Mouse (Mus musculus) liver, embryonic 11.5 days (tissue): ENCODE results near the gene Mt4. TPM values are rescaled to one million over a fixed set of nuclear protein-coding genes. Genes with fewer than 3 reads are reported as not detected.

Experiments used
- ATAC-seq: fragments of 200-750 bp; cut with Nextera tagmentation; replicated peaks from 2 replicates; pipeline ENCODE4 v1.8.0; 2017; ENCODE audit warnings: moderate number of reproducible peaks, mild to moderate bottlenecking, moderate TSS enrichment, moderate library complexity; ENCODE audit not compliant: low FRiP score
- DNase-seq: peaks from one replicate; pipeline ENCODE4 v3.0.0-alpha.2; 2017; ENCODE audit warnings: low spot score
- H3K27ac ChIP-seq: fragments of 300-500 bp; sonication (generic); 2 replicates; pipeline ENCODE4 v1.5.1; 2014; ENCODE audit warnings: mild to moderate bottlenecking, low read depth, low read length, control low read depth
- H3K27me3 ChIP-seq: fragments of 300-500 bp; sonication (generic); replicated peaks from 2 replicates; pipeline ENCODE4 v1.6.1; 2014; ENCODE audit warnings: low read length, mixed read lengths; ENCODE audit not compliant: control insufficient read depth, insufficient read depth
- H3K36me3 ChIP-seq: fragments of 300-500 bp; sonication (generic); 2 replicates; pipeline ENCODE4 v1.6.1; 2014; ENCODE audit warnings: mild to moderate bottlenecking, low read length, moderate library complexity, mixed read lengths; ENCODE audit not compliant: control insufficient read depth, insufficient read depth
- H3K4me1 ChIP-seq: fragments of 300-500 bp; sonication (generic); replicated peaks from 2 replicates; pipeline ENCODE4 v1.6.1; 2014; ENCODE audit warnings: low read length, mixed read lengths; ENCODE audit not compliant: control insufficient read depth, insufficient read depth
- H3K4me2 ChIP-seq: fragments of 300-500 bp; sonication (generic); 2 replicates; pipeline ENCODE4 v1.6.1; 2014; ENCODE audit warnings: mild to moderate bottlenecking, control low read depth, moderate library complexity
- H3K4me3 ChIP-seq: fragments of 300-500 bp; sonication (generic); 2 replicates; pipeline ENCODE4 v1.5.1; 2014; ENCODE audit warnings: low read depth, low read length, control low read depth
- H3K9ac ChIP-seq: fragments of 300-500 bp; sonication (generic); 2 replicates; pipeline ENCODE4 v1.6.1; 2014; ENCODE audit warnings: low read depth, low read length, control low read depth
- H3K9me3 ChIP-seq: fragments of 300-500 bp; sonication (generic); 2 replicates; pipeline ENCODE4 v1.6.1; 2016; ENCODE audit warnings: low read length, inconsistent platforms, mixed read lengths; ENCODE audit not compliant: control insufficient read depth
- WGBS: fragments of 180-500 bp; shearing (Covaris S2); extraction: QIAGEN DNeasy Blood & Tissue Kit; methylation state at CpG from one replicate; pipeline ENCODE4 v1.1.7; 2014; 5-methylcytosine and 5-hydroxymethylcytosine counted together
- polyA plus RNA-seq: library from polyadenylated mRNA; unstranded; fragments of >200 nt; fragmentation: Nextera tagmentation; extraction: Ambion mirVana; gene quantifications from 2 replicates; pipeline ENCODE4 v1.2.1, GENCODE M21; 2014

Mt4 gene
- polyA plus RNA-seq, 1 experiment from 2014 or later, result not detected

- Histone ChIP-seq H3K9ac (no peak overlapping the region), H3K4me1 (peaks cover 26% of the 10 kb centered on the region), H3K27ac (no peak overlapping the region), H3K4me2 (no peak overlapping the region), H3K36me3 (no peaks in the 10 kb centered on the region), H3K27me3 (peaks cover 9% of the 10 kb centered on the region), H3K4me3 (no peak overlapping the region), H3K9me3 (no peaks in the 10 kb centered on the region)
- ATAC-seq (no peak), DNase-seq (peak; percentile 82)
- WGBS, result 6% methylated on average over 6 of the region's 6 CpGs
These were observed 30.2 kb downstream of the Mt4 start for GRCm38 (mm10) chr8:94167244-94167643.

GRCm38 (mm10) chr8:94169547-94169946 lies 32.5 kb downstream of the Mt4 start:
- ATAC-seq (peak; percentile 42), DNase-seq (no peak)
- Histone ChIP-seq H3K4me2 (peak overlapping the region; percentile 34), H3K9me3 (no peaks in the 10 kb centered on the region), H3K27me3 (peaks cover 18% of the 10 kb centered on the region), H3K36me3 (no peaks in the 10 kb centered on the region), H3K4me3 (no peak overlapping the region), H3K4me1 (peaks cover 26% of the 10 kb centered on the region), H3K9ac (peak overlapping the region; percentile 12; the same call in 1 of the 2 replicates), H3K27ac (peak overlapping the region; percentile 30; the same call in 1 of the 2 replicates)
- WGBS, result 57% methylated on average over 5 of the region's 5 CpGs

GRCm38 (mm10) chr8:94171321-94171755 lies 34.3 kb downstream of the Mt4 start:
- Histone ChIP-seq H3K36me3 (no peaks in the 10 kb centered on the region), H3K4me3 (peak overlapping the region; percentile 74), H3K9ac (peak overlapping the region; percentile 95), H3K4me1 (peaks cover 26% of the 10 kb centered on the region), H3K27me3 (peaks cover 24% of the 10 kb centered on the region), H3K27ac (peak overlapping the region; percentile 92), H3K9me3 (no peaks in the 10 kb centered on the region), H3K4me2 (peak overlapping the region; percentile 93)
- WGBS, result 48% methylated on average over 10 of the region's 10 CpGs
- no peak for ATAC-seq
- no peak for DNase-seq

- peak within 1 kb of the TSS; percentile 95 for H3K9ac ChIP-seq
- H3K27ac ChIP-seq, result peak within 1 kb of the TSS; percentile 96
- peak; percentile 86 for DNase-seq
- no peaks in the 10 kb centered on the region for H3K36me3 ChIP-seq
- 2% methylated on average over 56 of the region's 56 CpGs for WGBS
- no peaks in the 10 kb centered on the region for H3K9me3 ChIP-seq
- H3K4me1 ChIP-seq, result peaks cover 26% of the 10 kb centered on the region
- H3K27me3 ChIP-seq, result peaks cover 24% of the 10 kb centered on the region
- peak within 1 kb of the TSS; percentile 93 for H3K4me2 ChIP-seq
- H3K4me3 ChIP-seq, result peak within 1 kb of the TSS; percentile 74
- peak; percentile 90 for ATAC-seq
These were observed 35.2 kb downstream of the Mt4 start, which contains the start of gene Mt2 for GRCm38 (mm10) chr8:94172075-94172808. Gene Mt2 (plus strand): TSS chr8:94172664.

- H3K4me3 ChIP-seq, result peak overlapping the region; percentile 74
- no peaks in the 10 kb centered on the region for H3K9me3 ChIP-seq
- peaks cover 28% of the 10 kb centered on the region for H3K4me1 ChIP-seq
- DNase-seq, result peak; percentile 67
- peak overlapping the region; percentile 95 for H3K9ac ChIP-seq
- ATAC-seq, result peak; percentile 18
- H3K27ac ChIP-seq, result peak overlapping the region; percentile 96
- no peaks in the 10 kb centered on the region for H3K36me3 ChIP-seq
- 3% methylated on average over 39 of the region's 39 CpGs for WGBS
- H3K27me3 ChIP-seq, result peaks cover 24% of the 10 kb centered on the region
- H3K4me2 ChIP-seq, result peak overlapping the region; percentile 93
These were observed 36.1 kb downstream of the Mt4 start for GRCm38 (mm10) chr8:94172809-94173732.

GRCm38 (mm10) chr8:94173848-94174403 lies 36.9 kb downstream of the Mt4 start:
- no peak for DNase-seq

GRCm38 (mm10) chr8:94174619-94175213 lies 37.7 kb downstream of the Mt4 start:
- Histone ChIP-seq H3K4me3 (peak overlapping the region; percentile 74; the same call in 1 of the 2 replicates), H3K4me1 (peaks cover 21% of the 10 kb centered on the region), H3K9ac (peak overlapping the region; percentile 15), H3K36me3 (no peaks in the 10 kb centered on the region), H3K9me3 (no peaks in the 10 kb centered on the region), H3K27me3 (peaks cover 24% of the 10 kb centered on the region), H3K27ac (no peak overlapping the region), H3K4me2 (peak overlapping the region; percentile 93)
- WGBS, result 40% methylated on average over 7 of the region's 7 CpGs
- ATAC-seq (no peak), DNase-seq (no peak)

More at GRCm38 (mm10) chr8:94173848-94174403, 36.9 kb downstream of the Mt4 start:
- Histone ChIP-seq H3K27me3 (peaks cover 24% of the 10 kb centered on the region), H3K36me3 (no peaks in the 10 kb centered on the region), H3K4me3 (peak overlapping the region; percentile 74), H3K27ac (peak overlapping the region; percentile 96; the same call in 1 of the 2 replicates), H3K9me3 (no peaks in the 10 kb centered on the region), H3K9ac (peak overlapping the region; percentile 95), H3K4me1 (peaks cover 28% of the 10 kb centered on the region), H3K4me2 (peak overlapping the region; percentile 93)
- ATAC-seq, result no peak
- WGBS, result 49% methylated on average over 11 of the region's 11 CpGs
